Mouse (Mus musculus) G1E (cell line): ENCODE data around the gene Slc6a13.

Experiments
- CTCF ChIP-seq: IDR thresholded peaks from 2 replicates; pipeline ENCODE4 v1.5.1; 2012; ENCODE audit warnings: low read depth, low read length, inconsistent platforms, mixed read lengths
- GATA1 ChIP-seq: IDR thresholded peaks from 2 replicates; pipeline ENCODE4 v1.6.1; 2012; ENCODE audit warnings: borderline replicate concordance, low read length, inconsistent platforms, mixed read lengths
- GATA2 ChIP-seq: IDR thresholded peaks from 2 replicates; pipeline ENCODE4 v1.6.1; 2012; ENCODE audit warnings: low read depth, low read length, inconsistent platforms, borderline replicate concordance
- POLR2AphosphoS5 ChIP-seq: IDR thresholded peaks from 2 replicates; pipeline ENCODE4 v1.6.1; 2012; ENCODE audit warnings: low read depth, low read length, inconsistent platforms; ENCODE audit not compliant: insufficient replicate concordance
- TAL1 ChIP-seq: conservative IDR thresholded peaks from 2 replicates; pipeline ENCODE4 v1.6.1; 2012; ENCODE audit warnings: low read depth, low read length, inconsistent platforms, mixed read lengths

GRCm38 (mm10) chr6:121262496-121262895 lies 37.5 kb upstream of the Slc6a13 start:
- TF ChIP-seq GATA1 (no peak), CTCF (no peak), TAL1 (no peak), POLR2AphosphoS5 (no peak), GATA2 (no peak)
